Mouse (Mus musculus): ENCODE measurements at regions not wholly inside any gene's neighbourhood (a gene's known extent, or its start where the extent isn't known, plus 50 kb on each side); places are given as distances from the start of the nearest gene placed in this dataset.

- no peak for DNase-seq (ENCODE audit: low spot score)
Observed at GRCm38 (mm10) chr9:101401416-101401815, 149.8 kb upstream of the Ppp2r3a start.

GRCm38 (mm10) chr9:101398858-101399257 lies 147.3 kb upstream of the Ppp2r3a start:
- DNase-seq (ENCODE audit: low spot score) = no peak

GRCm38 (mm10) chr9:101369380-101369779 lies 117.8 kb upstream of the Ppp2r3a start:
- no peak for DNase-seq (ENCODE audit: low spot score)

GRCm38 (mm10) chr9:101356607-101357006 lies 105.0 kb upstream of the Ppp2r3a start:
- DNase-seq (ENCODE audit: low spot score) = no peak

- DNase-seq (ENCODE audit: low spot score) = no peak
Observed at GRCm38 (mm10) chr9:101348771-101349170, 97.2 kb upstream of the Ppp2r3a start.

- no peak for DNase-seq (ENCODE audit: low spot score)
Observed at GRCm38 (mm10) chr9:101342887-101343286, 91.3 kb upstream of the Ppp2r3a start.

- DNase-seq (ENCODE audit: low spot score) = no peak
Observed at GRCm38 (mm10) chr9:101340796-101341465, 89.3 kb upstream of the Ppp2r3a start.

- no peak for DNase-seq (ENCODE audit: low spot score)
Observed at GRCm38 (mm10) chr9:101329032-101329824, 77.6 kb upstream of the Ppp2r3a start.

GRCm38 (mm10) chr9:101326961-101327360 lies 75.4 kb upstream of the Ppp2r3a start:
- no peak for DNase-seq (ENCODE audit: low spot score)

- peak; percentile 27 for DNase-seq (ENCODE audit: low spot score)
Observed at GRCm38 (mm10) chr9:101314036-101314435, 62.4 kb upstream of the Ppp2r3a start.

GRCm38 (mm10) chr9:101306408-101306935 lies 54.9 kb upstream of the Ppp2r3a start:
- DNase-seq (ENCODE audit: low spot score) = no peak

- peak; percentile 43 for DNase-seq (ENCODE audit: low spot score)
Observed at GRCm38 (mm10) chr9:101305730-101306129, 54.1 kb upstream of the Ppp2r3a start.
